Mouse (Mus musculus): ENCODE measurements around the gene Pdzrn3.
A peak's percentile ranks its signal among the peaks of the same experiment; 100 is the strongest.

Gene Pdzrn3

DNA sequence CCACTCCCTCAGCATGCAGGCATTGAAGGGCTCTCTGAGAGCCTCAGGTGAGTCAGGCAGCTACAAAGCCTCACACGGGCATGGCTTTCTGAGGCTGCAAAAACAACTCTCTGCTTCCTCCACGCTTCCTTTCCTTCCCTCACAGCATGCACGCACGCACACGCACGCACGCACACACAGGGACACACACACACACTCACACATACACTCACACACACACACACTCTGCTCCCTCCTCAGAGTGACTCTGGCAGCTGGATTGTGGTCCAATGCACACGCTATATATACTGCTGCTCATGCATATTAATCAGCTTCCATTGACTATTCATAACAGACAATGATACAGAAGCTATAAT lies 178.8 kb downstream of the Pdzrn3 start:
- DNase-seq (ENCODE audit: low spot score in 2 of 2) = no peak

DNA sequence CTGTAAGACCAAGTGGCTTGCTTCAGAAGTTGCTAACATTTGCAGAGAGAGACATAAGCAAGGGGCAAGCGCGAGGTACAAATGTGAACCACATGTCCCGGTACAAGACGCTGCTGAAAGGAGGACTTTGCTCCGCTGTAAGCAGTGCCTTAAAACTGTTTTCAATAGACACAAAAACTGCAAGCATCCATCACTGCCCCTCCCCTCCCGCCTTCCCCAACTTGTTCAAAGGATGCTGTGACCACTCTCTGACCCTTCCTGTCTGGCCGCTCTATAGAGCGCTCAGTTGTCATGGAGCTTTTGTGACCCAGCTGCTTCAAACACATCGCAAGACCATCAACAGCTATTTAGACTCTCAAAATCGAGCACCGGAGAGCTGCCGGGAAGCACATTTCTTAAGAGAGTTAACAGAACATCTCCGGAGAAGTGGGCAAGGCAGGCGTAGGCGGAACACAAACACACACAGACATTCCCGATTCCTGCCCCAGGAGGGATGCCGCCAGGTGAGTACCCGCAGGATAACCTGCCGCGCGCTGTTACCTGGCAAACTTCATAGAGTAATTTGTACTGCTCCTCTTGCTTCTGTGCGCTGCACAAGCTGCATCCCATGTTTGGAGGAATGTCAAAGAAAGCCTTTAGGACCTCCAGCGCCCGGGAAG lies 179.3 kb downstream of the Pdzrn3 start:
- no peak for DNase-seq (ENCODE audit: low spot score in 2 of 2)

DNA sequence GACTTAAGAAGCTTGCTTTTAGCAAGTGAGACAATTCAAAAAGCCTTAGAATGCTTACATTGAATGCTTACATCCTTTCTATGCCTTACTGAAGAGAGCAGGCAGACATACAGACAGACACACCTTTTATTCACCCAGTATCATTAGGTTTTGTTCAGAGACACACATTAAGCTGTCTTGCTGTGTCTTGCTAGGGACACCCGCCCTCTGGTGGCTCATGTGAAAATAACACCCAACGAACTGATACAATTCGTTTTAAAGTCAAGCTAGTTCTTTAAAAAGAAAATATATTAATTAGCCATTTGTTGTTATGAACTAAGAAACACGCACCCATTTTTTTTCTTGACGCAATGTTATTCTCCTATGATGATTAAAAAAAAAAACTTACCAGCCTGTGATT lies 180.1 kb downstream of the Pdzrn3 start:
- peak in 1 of 2 experiments; percentile 46 for DNase-seq (ENCODE audit: low spot score in 2 of 2)

DNA sequence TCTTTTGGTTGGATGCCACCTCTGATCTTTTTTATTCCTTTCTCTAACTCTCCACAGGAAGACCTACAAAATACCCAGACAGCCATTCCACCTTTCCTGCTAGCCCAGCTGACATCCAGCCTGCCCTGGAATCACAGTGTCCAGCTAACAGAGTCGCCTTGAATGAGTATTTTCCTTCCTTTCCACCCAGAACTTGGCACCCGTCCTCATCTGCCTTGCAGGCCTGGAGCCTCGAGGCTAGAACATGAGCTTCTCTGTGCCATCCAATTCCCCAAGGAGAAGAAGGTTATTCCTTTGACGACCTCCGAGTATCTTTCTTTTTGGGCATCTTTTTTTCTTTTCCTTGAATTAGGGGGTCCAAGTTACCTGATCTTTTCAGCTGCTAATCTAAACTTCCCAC lies 181.8 kb downstream of the Pdzrn3 start:
- no peak for DNase-seq (ENCODE audit: low spot score in 2 of 2)

DNA sequence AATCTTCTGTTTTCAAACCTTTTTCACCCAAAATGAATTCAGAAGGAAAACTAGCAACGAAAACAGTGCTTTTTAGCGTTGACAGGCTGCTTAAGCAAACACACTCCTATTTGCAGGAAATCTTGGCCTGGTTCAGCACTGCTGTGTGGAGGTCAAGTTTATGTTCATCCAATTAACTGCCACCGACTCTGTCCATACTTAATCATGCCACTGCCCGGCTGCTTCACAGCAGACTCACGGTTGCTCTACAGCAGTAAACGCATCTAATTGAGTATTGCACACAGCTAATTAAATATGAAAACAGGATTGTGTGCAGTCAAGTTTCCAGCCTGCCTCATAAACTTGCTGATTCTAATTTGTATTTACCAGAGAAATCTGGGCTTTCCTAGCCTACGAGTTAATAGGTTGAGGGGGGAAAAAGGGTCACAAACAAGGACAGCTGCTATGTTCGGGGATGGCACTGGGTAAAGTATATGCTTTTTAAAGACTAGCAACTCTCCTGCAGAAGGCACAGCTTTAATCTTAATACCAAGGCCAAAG lies 183.2 kb downstream of the Pdzrn3 start:
- no peak for DNase-seq (ENCODE audit: low spot score in 2 of 2)

DNA sequence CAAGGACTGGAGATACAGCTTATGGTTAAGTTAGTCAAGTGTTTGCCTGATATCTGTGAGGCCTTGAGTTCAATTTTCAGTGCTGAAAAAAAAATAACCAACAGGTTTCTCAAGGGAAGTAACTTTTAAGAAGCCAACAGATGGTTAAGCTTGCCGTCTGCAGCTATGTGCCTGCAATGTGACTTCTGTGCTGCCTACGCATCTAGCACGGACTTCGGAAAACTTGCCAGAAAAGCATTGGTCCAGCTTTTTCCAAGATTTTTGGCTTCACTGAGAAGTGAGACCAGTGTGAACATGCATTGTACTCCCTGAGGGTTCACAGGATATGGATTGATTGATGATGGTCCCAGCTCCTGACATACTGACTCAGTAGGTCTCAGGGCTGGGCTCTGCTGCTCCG lies 186.1 kb downstream of the Pdzrn3 start:
- no peak for DNase-seq (ENCODE audit: low spot score in 2 of 2)

GRCm38 (mm10) chr6:101187322-101187721 lies 190.4 kb downstream of the Pdzrn3 start:
- no peak for DNase-seq (ENCODE audit: low spot score in 2 of 2)

- DNase-seq (ENCODE audit: low spot score in 2 of 2) = no peak
Observed at GRCm38 (mm10) chr6:101186887-101187286, 190.8 kb downstream of the Pdzrn3 start.

DNA sequence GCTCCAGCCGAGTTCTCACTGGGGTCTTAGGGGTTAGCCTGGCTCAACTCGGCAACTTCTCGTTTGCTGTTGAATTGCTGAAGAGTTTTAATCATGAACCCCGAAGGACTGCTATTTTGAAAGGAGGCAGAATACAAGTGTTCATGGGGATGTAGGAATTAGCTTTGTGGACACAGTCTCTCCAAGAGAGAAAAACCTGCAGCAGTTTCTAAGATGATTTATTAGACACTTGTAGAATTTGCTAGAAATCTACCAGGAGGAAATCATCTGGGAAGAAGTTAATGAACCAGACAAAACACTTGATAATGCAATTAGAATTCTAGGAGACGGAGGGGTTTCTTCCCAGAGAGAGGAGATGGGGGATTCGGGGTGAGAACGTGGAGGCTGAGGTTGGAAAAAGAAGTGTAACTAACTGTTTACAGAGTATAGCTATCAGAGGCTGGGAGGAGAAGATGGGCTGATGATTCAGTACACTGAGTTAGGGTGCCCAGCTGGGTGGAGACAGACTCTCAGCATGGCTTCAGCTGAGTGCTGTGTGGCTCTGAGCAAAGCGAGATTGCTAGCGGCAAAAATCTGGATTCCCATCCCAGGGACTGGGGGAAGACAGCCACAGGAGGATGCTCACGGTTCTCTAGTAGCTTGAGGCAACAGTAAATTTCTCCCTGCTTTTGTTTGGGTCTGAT lies 193.5 kb downstream of the Pdzrn3 start:
- no peak for DNase-seq (ENCODE audit: low spot score in 2 of 2)

- DNase-seq (ENCODE audit: low spot score in 2 of 2) = no peak
Observed at GRCm38 (mm10) chr6:101170699-101171098, 207.0 kb downstream of the Pdzrn3 start.

DNA sequence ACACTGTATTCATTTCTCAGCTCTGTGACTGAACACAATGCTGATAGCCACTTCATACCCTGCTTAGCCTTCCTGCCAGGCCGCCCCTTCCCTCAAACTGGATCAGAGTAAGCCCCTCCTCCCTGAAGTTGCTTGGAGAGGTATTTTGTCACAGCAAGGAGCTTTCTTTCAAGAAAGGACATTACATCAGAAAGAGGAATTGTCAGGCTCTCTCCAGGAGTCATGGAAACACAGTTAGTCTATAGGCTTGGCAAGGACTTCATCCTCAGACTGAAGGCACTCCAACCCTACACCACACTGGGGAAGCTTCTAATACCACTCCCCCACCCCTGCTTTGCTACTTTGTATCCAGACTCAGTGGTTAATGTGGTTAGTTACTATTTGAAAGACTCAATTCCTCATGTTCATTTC lies 224.2 kb downstream of the Pdzrn3 start:
- no peak for DNase-seq (ENCODE audit: low spot score in 2 of 2)

- no peak for DNase-seq (ENCODE audit: low spot score in 2 of 2)
Observed at GRCm38 (mm10) chr6:101135368-101135767, 242.3 kb downstream of the Pdzrn3 start.

DNA sequence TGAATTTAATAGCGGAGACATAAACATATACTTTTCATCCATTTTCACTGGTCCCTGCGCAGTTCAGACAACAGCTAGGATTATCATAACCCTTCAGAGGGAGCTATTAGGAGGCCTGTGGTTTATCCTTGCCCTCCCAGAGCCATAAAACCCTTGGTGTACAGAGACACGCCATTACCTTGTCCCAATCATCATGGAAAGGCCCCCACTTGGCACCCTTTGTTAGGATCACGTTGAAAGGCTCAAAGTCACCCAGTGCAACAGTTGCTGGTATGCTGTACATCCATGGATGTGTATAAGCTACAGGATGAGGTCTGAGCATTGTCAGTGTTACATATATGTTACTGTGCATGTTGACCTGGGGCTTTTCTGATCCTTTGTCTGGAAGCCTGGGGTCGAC lies 252.3 kb downstream of the Pdzrn3 start:
- no peak for DNase-seq (ENCODE audit: low spot score in 2 of 2)

DNA sequence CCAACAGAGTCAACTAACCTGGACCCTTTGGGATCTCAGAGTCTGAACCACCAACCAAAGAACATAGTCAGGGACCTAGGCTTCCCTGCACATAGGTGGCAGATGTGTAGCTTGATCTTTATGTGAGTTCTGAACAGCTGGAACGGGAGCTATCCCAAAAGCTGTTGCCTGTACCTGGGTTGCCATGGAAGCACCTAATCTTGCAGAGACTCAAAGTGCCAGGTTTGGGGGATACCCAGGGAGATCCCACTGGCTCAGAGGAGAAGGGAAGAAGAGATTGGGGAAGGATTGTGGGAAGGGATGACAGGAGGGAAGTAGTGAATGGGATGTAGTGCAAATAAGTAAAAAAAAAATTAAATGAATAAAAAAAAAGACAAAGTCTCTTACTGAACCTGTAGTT lies 268.7 kb downstream of the Pdzrn3 start:
- no peak for DNase-seq (ENCODE audit: low spot score in 2 of 2)

DNA sequence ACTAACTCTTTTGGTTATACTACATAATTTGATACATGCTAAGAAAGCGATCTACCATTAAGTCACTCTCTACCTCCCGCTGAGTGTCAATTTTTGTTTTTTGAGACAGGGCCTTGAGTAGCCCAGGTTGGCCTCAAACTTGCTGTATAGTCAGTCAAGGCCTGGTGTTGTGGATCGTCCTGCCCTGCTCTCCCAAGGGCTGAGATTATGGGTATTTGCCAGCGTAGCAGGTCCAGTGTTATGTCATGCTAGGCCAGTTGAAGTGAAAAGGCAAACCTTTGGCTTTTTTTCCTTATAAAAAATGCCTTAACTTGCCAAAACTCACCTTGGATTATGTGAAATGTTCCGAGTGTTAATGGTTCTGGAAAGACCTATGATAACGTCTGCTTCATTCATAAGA lies 274.2 kb downstream of the Pdzrn3 start:
- DNase-seq (ENCODE audit: low spot score in 2 of 2) = no peak

DNA sequence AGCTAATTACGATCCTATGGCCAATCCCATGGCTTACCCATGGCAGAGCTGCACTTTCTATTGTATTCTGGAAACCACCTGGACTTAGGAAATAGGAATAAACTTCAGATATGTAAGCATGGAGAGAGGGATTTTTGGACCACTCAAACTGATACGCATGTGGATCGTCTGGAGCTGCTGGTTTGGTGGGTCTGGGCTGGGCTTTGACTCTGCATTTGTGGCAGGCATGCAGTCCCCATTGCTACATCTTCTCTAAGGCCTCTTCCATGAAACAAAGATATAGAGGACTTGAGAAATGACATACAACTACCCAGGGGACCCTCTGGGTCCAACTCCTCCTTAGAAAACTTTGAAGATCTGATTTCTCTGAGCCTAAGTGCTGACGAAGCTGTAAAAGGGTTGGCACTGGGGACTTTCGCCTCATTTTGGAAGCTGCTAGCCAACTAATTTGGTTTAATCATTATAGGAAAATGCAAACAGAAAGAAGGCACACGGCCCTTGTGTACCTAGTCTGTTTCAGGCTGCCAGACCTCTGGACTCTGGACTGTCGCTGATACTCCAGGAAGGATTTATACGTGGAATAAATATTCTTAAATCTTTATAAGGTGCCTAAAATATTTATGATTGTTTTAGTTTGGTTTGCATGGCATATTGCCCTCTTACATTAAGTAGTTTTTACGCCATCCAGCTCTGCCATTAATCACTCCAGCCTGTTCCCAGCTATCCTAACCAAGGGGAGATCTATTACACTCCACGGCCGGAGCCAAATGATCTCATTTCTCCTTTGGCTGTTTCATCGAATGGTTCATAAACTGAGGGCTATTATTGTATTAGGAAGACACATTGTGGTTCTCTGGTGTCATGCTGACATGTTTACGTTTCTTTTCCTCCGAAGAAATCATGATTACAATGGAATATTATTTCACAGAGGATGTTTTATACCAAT lies 275.7 kb downstream of the Pdzrn3 start:
- no peak for DNase-seq (ENCODE audit: low spot score in 2 of 2)
